Mouse (Mus musculus) heart, postnatal 0 days (tissue): ENCODE measurements around the gene Cmtr1. TPM values are rescaled to one million over a fixed set of nuclear protein-coding genes. Genes with fewer than 3 reads are reported as not detected.

ENCODE experiments used
- ATAC-seq: fragments of 200-750 bp; cut with Nextera tagmentation; 2 replicates; pipeline ENCODE4 v1.8.0; 2017; ENCODE audit warnings: low read depth, moderate number of reproducible peaks, moderate library complexity; ENCODE audit not compliant: insufficient read depth
- DNase-seq: peaks from one replicate; pipeline ENCODE4 v3.0.0-alpha.2; 2016; ENCODE audit warnings: low spot score
- H3K27ac ChIP-seq: fragments of 300-500 bp; sonication (generic); 2 replicates; pipeline ENCODE4 v1.5.1; 2014; ENCODE audit warnings: low read depth, mild to moderate bottlenecking
- H3K27me3 ChIP-seq: fragments of 300-500 bp; sonication (generic); 2 replicates; pipeline ENCODE4 v1.6.1; 2014; ENCODE audit warnings: low read length, mixed read lengths; ENCODE audit not compliant: control insufficient read depth, insufficient read depth
- H3K36me3 ChIP-seq: fragments of 300-500 bp; sonication (generic); replicated peaks from 2 replicates; pipeline ENCODE4 v1.6.1; 2014; ENCODE audit warnings: low read length, mixed read lengths; ENCODE audit not compliant: control insufficient read depth, insufficient read depth
- H3K4me1 ChIP-seq: fragments of 300-500 bp; sonication (generic); 2 replicates; pipeline ENCODE4 v1.6.1; 2014; ENCODE audit warnings: antibody characterized with exemption; ENCODE audit not compliant: control insufficient read depth, insufficient read depth
- H3K4me2 ChIP-seq: fragments of 300-500 bp; sonication (generic); 2 replicates; pipeline ENCODE4 v1.6.1; 2014; ENCODE audit warnings: low read depth, mild to moderate bottlenecking, low read length, moderate library complexity
- H3K4me3 ChIP-seq: fragments of 300-500 bp; sonication (generic); 2 replicates; pipeline ENCODE4 v1.5.1; 2014; ENCODE audit warnings: low read depth, low read length
- H3K9ac ChIP-seq: fragments of 300-500 bp; sonication (generic); replicated peaks from 2 replicates; pipeline ENCODE4 v1.6.1; 2014; ENCODE audit warnings: low read depth, low read length, mixed read lengths
- H3K9me3 ChIP-seq: fragments of 300-500 bp; sonication (generic); replicated peaks from 2 replicates; pipeline ENCODE4 v1.6.1; 2016; ENCODE audit warnings: low read length; ENCODE audit not compliant: control insufficient read depth
- CTCF ChIP-seq: IDR thresholded peaks from 2 replicates; pipeline ENCODE4 v1.5.1; 2016; ENCODE audit warnings: antibody characterized with exemption, control low read depth, low read depth
- EP300 ChIP-seq: IDR thresholded peaks from 2 replicates; pipeline ENCODE4 v1.6.1; 2016; ENCODE audit warnings: antibody characterized with exemption, low read depth
- WGBS: fragments of 180-500 bp; shearing (Covaris S2); extraction: QIAGEN DNeasy Blood & Tissue Kit; methylation state at CpG from one replicate; pipeline ENCODE4 v1.1.7; 2014; 5-methylcytosine and 5-hydroxymethylcytosine counted together
- polyA plus RNA-seq: library from polyadenylated mRNA; unstranded; fragments of >200 nt; fragmentation: Nextera tagmentation; extraction: Ambion mirVana; gene quantifications from 2 replicates; pipeline ENCODE4 v1.2.1, GENCODE M21; 2015
- total RNA-seq: library from RNA; depleted of rRNA; stranded (reverse); fragments of >200 nt; gene quantifications from 2 replicates; pipeline ENCODE4 v1.2.3, GENCODE M21; 2014; ENCODE audit warnings: low replicate concordance

The Cmtr1 gene
- total and polyA plus RNA-seq, 2 experiments from 2014 or later, result 72.9 to 81.4 TPM

DNA sequence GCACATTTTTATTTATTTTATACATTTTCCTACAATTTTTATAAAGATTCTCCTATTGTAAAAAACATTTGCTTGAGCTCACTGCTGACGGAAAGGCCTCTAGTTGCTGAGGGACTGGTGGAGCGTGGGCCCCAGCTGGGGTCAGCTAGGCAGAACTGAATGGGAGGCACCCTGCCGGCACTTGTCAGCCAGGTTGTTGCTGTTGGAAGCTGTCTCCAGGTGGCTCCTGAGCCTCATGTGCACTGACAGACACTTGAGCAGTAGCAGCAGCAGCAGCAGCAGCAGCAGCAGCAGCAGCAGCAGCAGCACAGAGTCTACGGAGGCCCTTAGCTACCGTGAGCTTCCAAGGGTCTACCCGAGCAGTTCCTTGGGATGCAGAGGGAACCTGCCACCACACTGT, 27.0 kb downstream of the Cmtr1 start:
- Histone ChIP-seq H3K36me3 (peaks cover 81% of the 10 kb centered on the region), H3K9ac (no peak overlapping the region), H3K4me2 (no peak overlapping the region), H3K9me3 (no peaks in the 10 kb centered on the region), H3K27me3 (no peaks in the 10 kb centered on the region), H3K4me1 (peaks cover 7% of the 10 kb centered on the region), H3K4me3 (no peak overlapping the region), H3K27ac (peak overlapping the region; percentile 47)
- DNase-seq (no peak), ATAC-seq (no peak)
- 54% methylated on average over 6 of the region's 6 CpGs for WGBS
- no peak for TF ChIP-seq CTCF
- TF ChIP-seq EP300, result no peak

DNA sequence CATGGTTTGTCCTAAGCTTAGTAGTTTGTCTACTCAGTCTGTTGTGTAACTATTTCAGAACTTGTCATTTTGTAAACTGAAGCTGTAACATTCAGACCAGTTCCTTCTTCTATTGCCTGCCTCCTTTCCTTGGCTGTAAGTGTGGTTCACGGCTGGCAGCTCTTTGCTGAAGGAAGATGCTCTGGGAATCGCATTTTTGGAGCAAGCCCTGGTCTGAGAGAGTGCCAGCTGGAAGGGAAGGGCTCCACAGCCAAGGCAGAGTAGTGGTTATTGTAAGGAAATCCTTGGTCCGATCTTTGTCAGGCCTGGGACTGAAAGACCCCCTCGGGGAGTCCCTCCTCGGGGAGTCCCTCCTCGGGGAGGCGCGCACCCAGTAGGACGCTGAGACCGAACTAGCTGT, 28.2 kb downstream of the Cmtr1 start:
- TF ChIP-seq EP300, result no peak
- no peak for TF ChIP-seq CTCF
- WGBS, result 93% methylated on average over 10 of the region's 10 CpGs
- peaks cover 78% of the 10 kb centered on the region for H3K36me3 ChIP-seq
- H3K9me3 ChIP-seq, result no peaks in the 10 kb centered on the region
- DNase-seq (no peak), ATAC-seq (no peak)
- peaks cover 7% of the 10 kb centered on the region for H3K4me1 ChIP-seq
- no peaks in the 10 kb centered on the region for H3K27me3 ChIP-seq
- no peak overlapping the region for H3K9ac ChIP-seq
- no peak overlapping the region for H3K4me2 ChIP-seq
- H3K4me3 ChIP-seq, result no peak overlapping the region
- H3K27ac ChIP-seq, result no peak overlapping the region

DNA sequence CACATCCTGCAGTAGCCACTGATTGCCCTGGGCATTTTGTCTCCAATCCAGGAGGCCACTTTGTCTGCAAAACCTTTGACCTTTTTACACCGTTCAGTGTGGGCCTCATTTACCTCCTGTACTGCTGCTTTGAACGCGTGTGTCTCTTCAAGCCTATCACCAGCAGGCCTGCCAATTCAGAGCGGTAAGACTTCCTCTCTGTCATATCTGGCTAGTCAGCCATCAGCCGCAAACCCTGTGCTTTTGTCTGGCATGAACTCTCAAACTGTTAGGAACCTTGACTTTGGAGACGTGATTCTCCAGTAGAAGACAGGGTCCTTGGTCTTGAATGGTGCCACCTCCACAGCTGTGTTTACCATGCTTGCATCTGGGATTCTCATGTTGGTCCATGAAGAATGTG, 29.9 kb downstream of the Cmtr1 start:
- H3K9ac ChIP-seq, result no peak overlapping the region
- H3K4me2 ChIP-seq, result no peak overlapping the region
- no peak overlapping the region for H3K4me3 ChIP-seq
- no peaks in the 10 kb centered on the region for H3K27me3 ChIP-seq
- TF ChIP-seq CTCF, result no peak
- TF ChIP-seq EP300, result no peak
- peaks cover 7% of the 10 kb centered on the region for H3K4me1 ChIP-seq
- no peak for DNase-seq
- H3K27ac ChIP-seq, result no peak overlapping the region
- peaks cover 82% of the 10 kb centered on the region for H3K36me3 ChIP-seq
- 59% methylated on average over 6 of the region's 6 CpGs for WGBS
- ATAC-seq, result no peak
- no peaks in the 10 kb centered on the region for H3K9me3 ChIP-seq

DNA sequence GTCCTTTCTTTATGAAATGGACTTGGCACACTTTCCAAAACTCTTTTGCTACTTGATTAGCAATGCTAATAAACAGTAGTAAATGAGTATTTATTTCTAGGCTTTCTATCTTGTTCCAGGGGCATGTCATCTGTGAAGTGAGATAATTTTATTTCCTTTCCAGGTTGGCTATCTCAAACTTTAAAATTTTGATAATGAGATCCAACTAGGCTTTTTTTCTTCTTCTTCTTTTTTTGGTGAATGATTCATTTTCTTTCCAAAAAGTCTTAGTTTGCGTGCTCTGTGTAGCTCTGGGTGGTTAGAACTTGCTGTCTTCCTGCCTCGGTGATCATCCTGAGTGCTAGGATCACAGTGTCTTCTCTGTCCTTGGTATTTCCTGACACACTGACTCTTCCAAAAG, 32.4 kb downstream of the Cmtr1 start:
- Histone ChIP-seq H3K9ac (no peak overlapping the region), H3K36me3 (peaks cover 76% of the 10 kb centered on the region), H3K9me3 (no peaks in the 10 kb centered on the region), H3K4me3 (no peak overlapping the region), H3K4me2 (no peak overlapping the region), H3K27me3 (no peaks in the 10 kb centered on the region), H3K4me1 (peaks cover 1% of the 10 kb centered on the region; the same call in 1 of the 2 replicates), H3K27ac (no peak overlapping the region)
- no peak for ATAC-seq
- WGBS, result 73% methylated on average over 2 of the region's 2 CpGs
- no peak for TF ChIP-seq EP300
- no peak for TF ChIP-seq CTCF
- no peak for DNase-seq

DNA sequence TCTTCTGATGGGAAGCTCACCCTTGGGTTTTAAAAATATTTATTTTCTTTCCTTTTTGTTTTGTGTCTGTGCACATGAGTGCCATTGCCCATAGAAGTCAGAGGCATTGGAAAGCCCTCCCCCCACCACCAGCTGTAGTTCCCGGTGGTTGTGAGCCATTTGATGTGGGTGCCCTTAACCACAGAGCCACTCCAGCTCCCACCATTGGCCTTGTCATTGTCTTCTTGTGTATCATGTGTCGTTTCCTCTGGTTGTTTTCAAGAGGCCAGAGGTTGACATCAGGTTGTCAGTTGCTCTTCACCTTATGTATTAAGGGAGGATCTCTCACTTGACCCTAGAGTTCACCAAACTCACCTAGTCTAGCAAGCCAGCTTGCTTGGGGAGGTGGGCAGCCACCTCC, 33.2 kb downstream of the Cmtr1 start:
- H3K36me3 ChIP-seq, result peaks cover 77% of the 10 kb centered on the region
- TF ChIP-seq EP300 (no peak), CTCF (no peak)
- WGBS, result 72% methylated on average over 2 of the region's 2 CpGs

DNA sequence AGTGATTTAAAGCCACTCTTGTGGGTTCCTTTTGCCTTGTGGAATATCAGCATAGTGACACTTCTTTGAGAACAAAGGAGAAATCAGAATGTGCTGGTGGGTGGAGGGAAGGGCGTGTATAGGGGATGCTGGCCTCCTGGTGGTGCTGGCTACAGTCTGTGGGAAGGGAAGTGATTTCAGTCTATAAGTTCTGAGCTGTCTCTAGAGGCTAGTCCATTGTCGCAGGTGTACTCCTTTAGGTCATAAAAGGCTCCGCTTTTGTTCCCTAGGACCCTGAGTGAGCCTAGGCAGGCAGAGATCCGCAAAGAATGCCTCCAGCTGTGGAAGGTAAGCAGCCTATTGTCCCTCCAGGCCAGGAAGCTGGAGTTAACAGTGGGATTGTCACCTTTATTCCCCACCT, 34.1 kb downstream of the Cmtr1 start:
- DNase-seq (no peak), ATAC-seq (no peak)
- Histone ChIP-seq H3K27me3 (no peaks in the 10 kb centered on the region), H3K9me3 (no peaks in the 10 kb centered on the region), H3K36me3 (peaks cover 82% of the 10 kb centered on the region), H3K4me1 (no peaks in the 10 kb centered on the region), H3K9ac (no peak overlapping the region), H3K4me2 (no peak overlapping the region), H3K4me3 (no peak overlapping the region), H3K27ac (no peak overlapping the region)
- no peak for TF ChIP-seq EP300
- no peak for TF ChIP-seq CTCF
- 90% methylated on average over 4 of the region's 4 CpGs for WGBS

More for the DNA sequence above, 33.2 kb downstream of the Cmtr1 start:
- ATAC-seq (no peak), DNase-seq (no peak)
- Histone ChIP-seq H3K4me3 (no peak overlapping the region), H3K4me1 (no peaks in the 10 kb centered on the region), H3K4me2 (no peak overlapping the region), H3K9me3 (no peaks in the 10 kb centered on the region), H3K27ac (no peak overlapping the region), H3K9ac (no peak overlapping the region), H3K27me3 (no peaks in the 10 kb centered on the region)
